Mouse (Mus musculus) urinary bladder, postnatal 0 days (tissue): ENCODE data around the gene Aco1. TPM values are rescaled to one million over a fixed set of nuclear protein-coding genes. Genes with fewer than 3 reads are reported as not detected.

Experiments used
- polyA plus RNA-seq: library from polyadenylated mRNA; unstranded; fragments of >200 nt; fragmentation: Nextera tagmentation; extraction: Ambion mirVana; gene quantifications from 2 replicates; pipeline ENCODE4 v1.2.1, GENCODE M21; 2015

Aco1 gene
- 54.2 and 65.5 TPM in 2 replicates for polyA plus RNA-seq

GRCm38 (mm10) chr4:40142743-40143532 is at the start of gene Aco1:
Aco1 (plus strand) TSS chr4:40143081.

GRCm38 (mm10) chr4:40239409-40240271 is 96.8 kb downstream of the Aco1 start, which contains the start of gene Ddx58:
Ddx58 (minus strand) TSS chr4:40239828.

Other genes with a start within 250 kb of the Aco1 start
- 13.3 and 14.8 TPM in 2 replicates for gene Ddx58, start 96.7 kb downstream of the Aco1 start, polyA plus RNA-seq
- gene Smim27, start 126.5 kb downstream of the Aco1 start, polyA plus RNA-seq: 43.8 and 54.4 TPM in 2 replicates
- gene Topors, start 126.8 kb downstream of the Aco1 start, polyA plus RNA-seq: 22.4 and 26.3 TPM in 2 replicates
- 449 and 466 TPM in 2 replicates for gene Ndufb6, start 136.3 kb downstream of the Aco1 start, polyA plus RNA-seq